Mouse (Mus musculus) forebrain, embryonic 10.5 days (tissue): ENCODE measurements around the gene Gm42674. TPM values are rescaled to one million over a fixed set of nuclear protein-coding genes. Genes with fewer than 3 reads are reported as not detected.

Source experiments
- DNase-seq: peaks from one replicate; pipeline ENCODE4 v3.0.0-alpha.2; 2017; ENCODE audit warnings: low spot score; ENCODE audit errors: extremely low spot score
- H3K27ac ChIP-seq: fragments of 300-500 bp; sonication (generic); 2 replicates; pipeline ENCODE4 v1.5.1; 2016; ENCODE audit warnings: mild to moderate bottlenecking
- H3K27me3 ChIP-seq: fragments of 300-500 bp; sonication (generic); 2 replicates; pipeline ENCODE4 v1.6.1; 2016; ENCODE audit warnings: mild to moderate bottlenecking; ENCODE audit not compliant: poor library complexity, severe bottlenecking
- H3K36me3 ChIP-seq: fragments of 300-500 bp; sonication (generic); replicated peaks from 2 replicates; pipeline ENCODE4 v1.6.1; 2016; ENCODE audit warnings: mild to moderate bottlenecking, moderate library complexity
- H3K4me1 ChIP-seq: fragments of 300-500 bp; sonication (generic); 2 replicates; pipeline ENCODE4 v1.6.1; 2016
- H3K4me3 ChIP-seq: fragments of 300-500 bp; sonication (generic); 2 replicates; pipeline ENCODE4 v1.5.1; 2016; ENCODE audit warnings: mild to moderate bottlenecking, moderate library complexity
- H3K9me3 ChIP-seq: fragments of 300-500 bp; sonication (generic); 2 replicates; pipeline ENCODE4 v1.6.1; 2016; ENCODE audit warnings: mild to moderate bottlenecking, moderate library complexity
- WGBS: fragments of 180-500 bp; shearing (Covaris S2); methylation state at CpG from one replicate; pipeline ENCODE4 v1.1.7; 2016; 5-methylcytosine and 5-hydroxymethylcytosine counted together
- polyA plus RNA-seq: library from polyadenylated mRNA; unstranded; fragments of >200 nt; fragmentation: Nextera tagmentation; extraction: Ambion mirVana; gene quantifications from 2 replicates; pipeline ENCODE4 v1.2.1, GENCODE M21; 2016

Gene Gm42674
- polyA plus RNA-seq, 1 experiment from 2014 or later: not detected

DNA sequence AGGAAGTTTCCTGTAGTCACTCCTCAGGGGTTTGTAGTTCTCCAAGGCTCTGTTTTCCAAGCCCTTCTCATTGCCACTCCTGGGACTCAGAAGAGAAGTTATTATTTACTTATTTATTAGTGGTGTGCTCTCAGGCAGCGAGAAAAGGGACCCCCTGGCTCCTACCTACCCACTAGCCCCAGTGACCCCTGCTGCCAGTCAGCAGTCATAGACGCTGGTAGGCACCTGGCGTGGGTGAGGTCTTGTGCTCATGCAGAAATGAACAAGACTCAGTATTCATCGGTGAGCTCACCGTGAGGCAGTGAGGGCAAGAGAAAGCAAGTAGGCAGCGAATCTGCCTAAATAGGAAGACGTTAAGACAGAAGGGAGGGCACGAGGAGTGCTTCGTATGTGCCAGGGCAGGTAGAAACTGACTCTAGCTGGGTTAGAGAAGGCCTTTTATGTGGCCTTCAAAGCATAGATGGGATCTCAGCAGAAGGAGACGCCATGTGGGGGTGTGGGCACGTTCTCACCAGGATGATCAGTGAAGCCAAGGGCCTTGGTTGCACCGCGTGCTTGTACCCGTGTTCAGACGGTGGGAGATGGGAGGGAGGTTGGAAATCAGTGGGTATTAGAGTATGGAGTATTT, 15.6 kb upstream of the Gm42674 start:
- no peak overlapping the region for H3K4me3 ChIP-seq
- DNase-seq: no peak
- H3K27ac ChIP-seq: no peak overlapping the region
- H3K27me3 ChIP-seq: no peaks in the 10 kb centered on the region
- H3K36me3 ChIP-seq: no peaks in the 10 kb centered on the region
- H3K4me1 ChIP-seq: peaks cover 13% of the 10 kb centered on the region
- 86% methylated on average over 15 of the region's 15 CpGs for WGBS
- H3K9me3 ChIP-seq: no peaks in the 10 kb centered on the region

GRCm38 (mm10) chr3:90586906-90587305, 14.8 kb upstream of the Gm42674 start:
- no peak for DNase-seq
- Histone ChIP-seq H3K4me3 (no peak overlapping the region), H3K4me1 (peaks cover 13% of the 10 kb centered on the region), H3K36me3 (no peaks in the 10 kb centered on the region), H3K9me3 (no peaks in the 10 kb centered on the region), H3K27me3 (no peaks in the 10 kb centered on the region), H3K27ac (0 out of 2 replicates have a peak overlapping the region, but pooled peaks have one; percentile 15)
- WGBS: 71% methylated on average over 10 of the region's 10 CpGs

DNA sequence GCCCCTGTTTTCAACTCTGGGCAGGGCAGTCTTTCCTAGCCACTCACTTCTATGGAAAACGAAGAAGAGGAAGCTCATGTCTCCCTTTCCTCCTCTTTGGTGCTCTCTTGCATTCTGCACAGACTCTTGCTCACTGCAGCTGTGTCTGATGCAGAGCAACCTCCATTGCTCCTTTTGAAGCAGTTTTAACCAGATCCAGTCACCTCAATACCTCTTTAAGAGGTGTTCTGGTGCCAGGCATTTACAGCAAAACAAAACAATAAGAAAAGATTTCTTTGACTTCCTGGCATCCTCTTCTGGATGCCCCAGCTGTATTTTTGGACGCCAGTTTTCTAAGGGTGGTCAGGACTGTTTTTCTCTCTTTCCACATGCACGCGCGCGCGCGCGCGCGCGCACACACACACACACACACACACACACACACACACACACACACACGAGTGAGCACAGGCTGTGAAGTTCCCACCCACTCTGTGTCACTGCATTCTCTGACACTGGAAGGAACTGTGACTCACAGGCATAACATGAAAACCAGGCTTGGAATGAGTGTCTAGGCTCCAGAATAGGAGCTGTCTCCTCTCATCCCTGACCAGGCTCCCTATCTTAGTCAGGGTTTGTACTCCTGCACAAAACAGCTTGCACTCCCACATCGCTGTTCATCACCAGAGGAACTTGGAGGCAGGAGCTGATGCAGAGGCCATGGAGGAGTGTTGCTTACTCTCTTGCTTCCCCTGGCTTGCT, 14.2 kb upstream of the Gm42674 start:
- H3K36me3 ChIP-seq: no peaks in the 10 kb centered on the region
- peaks cover 13% of the 10 kb centered on the region for H3K4me1 ChIP-seq
- no peak for DNase-seq
- H3K27ac ChIP-seq: no peak overlapping the region
- H3K9me3 ChIP-seq: no peaks in the 10 kb centered on the region
- 92% methylated on average over 14 of the region's 14 CpGs for WGBS
- H3K27me3 ChIP-seq: no peaks in the 10 kb centered on the region
- H3K4me3 ChIP-seq: no peak overlapping the region

DNA sequence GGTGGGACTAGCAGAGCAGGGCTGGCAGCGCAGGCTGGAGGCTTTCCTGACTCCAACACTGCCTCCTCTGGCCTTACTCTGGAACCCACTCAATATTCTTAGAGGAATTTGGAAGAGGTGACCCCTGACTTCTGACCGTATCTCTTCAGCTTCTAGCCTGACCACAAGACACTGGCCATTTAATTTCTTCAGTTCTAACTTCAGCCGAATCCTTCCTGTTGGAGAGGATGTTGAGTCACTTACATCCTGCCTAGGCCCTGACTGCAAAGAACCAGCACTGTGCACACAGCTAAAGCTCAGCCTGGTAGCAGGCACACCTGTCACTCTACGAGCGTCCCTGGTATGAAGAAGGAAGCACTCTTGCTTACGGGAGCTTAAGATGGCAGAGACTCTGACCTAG, 12.3 kb upstream of the Gm42674 start:
- no peak for DNase-seq
- no peaks in the 10 kb centered on the region for H3K36me3 ChIP-seq
- H3K4me1 ChIP-seq: peaks cover 8% of the 10 kb centered on the region
- no peak overlapping the region for H3K4me3 ChIP-seq
- H3K27me3 ChIP-seq: no peaks in the 10 kb centered on the region
- 87% methylated on average over 6 of the region's 6 CpGs for WGBS
- no peak overlapping the region for H3K27ac ChIP-seq
- H3K9me3 ChIP-seq: no peaks in the 10 kb centered on the region

GRCm38 (mm10) chr3:90589947-90590346, 11.8 kb upstream of the Gm42674 start, which contains the start of gene S100a2:
S100a2 (plus strand) TSS chr3:90590247.
- no peak within 1 kb of the TSS for H3K27ac ChIP-seq
- H3K4me1 ChIP-seq: peaks cover 8% of the 10 kb centered on the region
- WGBS: 84% methylated on average over 8 of the region's 8 CpGs
- DNase-seq: no peak
- no peaks in the 10 kb centered on the region for H3K36me3 ChIP-seq
- H3K4me3 ChIP-seq: no peak within 1 kb of the TSS
- no peaks in the 10 kb centered on the region for H3K27me3 ChIP-seq
- no peaks in the 10 kb centered on the region for H3K9me3 ChIP-seq

- WGBS: 74% methylated on average over 1 of the region's 1 CpGs
- no peaks in the 10 kb centered on the region for H3K27me3 ChIP-seq
- no peaks in the 10 kb centered on the region for H3K36me3 ChIP-seq
- H3K9me3 ChIP-seq: no peaks in the 10 kb centered on the region
- H3K4me3 ChIP-seq: no peak overlapping the region
- DNase-seq: no peak
- H3K27ac ChIP-seq: no peak overlapping the region
- peaks cover 16% of the 10 kb centered on the region for H3K4me1 ChIP-seq
These were observed 7.2 kb upstream of the Gm42674 start for GRCm38 (mm10) chr3:90594466-90594865.

- no peaks in the 10 kb centered on the region for H3K27me3 ChIP-seq
- no peak overlapping the region for H3K27ac ChIP-seq
- no peak overlapping the region for H3K4me3 ChIP-seq
- 80% methylated on average over 5 of the region's 5 CpGs for WGBS
- H3K4me1 ChIP-seq: peaks cover 10% of the 10 kb centered on the region
- no peaks in the 10 kb centered on the region for H3K36me3 ChIP-seq
- no peaks in the 10 kb centered on the region for H3K9me3 ChIP-seq
- DNase-seq: no peak
These were observed 6.1 kb upstream of the Gm42674 start for GRCm38 (mm10) chr3:90595556-90595955.

GRCm38 (mm10) chr3:90596810-90597209, 4.9 kb upstream of the Gm42674 start:
- DNase-seq: no peak
- 0 out of 2 replicates have a peak, but pooled peaks cover 8% of the 10 kb centered on the region for H3K4me1 ChIP-seq
- H3K36me3 ChIP-seq: no peaks in the 10 kb centered on the region
- 89% methylated on average over 6 of the region's 6 CpGs for WGBS
- H3K27ac ChIP-seq: no peak overlapping the region
- no peaks in the 10 kb centered on the region for H3K9me3 ChIP-seq
- no peak overlapping the region for H3K4me3 ChIP-seq
- H3K27me3 ChIP-seq: no peaks in the 10 kb centered on the region

DNA sequence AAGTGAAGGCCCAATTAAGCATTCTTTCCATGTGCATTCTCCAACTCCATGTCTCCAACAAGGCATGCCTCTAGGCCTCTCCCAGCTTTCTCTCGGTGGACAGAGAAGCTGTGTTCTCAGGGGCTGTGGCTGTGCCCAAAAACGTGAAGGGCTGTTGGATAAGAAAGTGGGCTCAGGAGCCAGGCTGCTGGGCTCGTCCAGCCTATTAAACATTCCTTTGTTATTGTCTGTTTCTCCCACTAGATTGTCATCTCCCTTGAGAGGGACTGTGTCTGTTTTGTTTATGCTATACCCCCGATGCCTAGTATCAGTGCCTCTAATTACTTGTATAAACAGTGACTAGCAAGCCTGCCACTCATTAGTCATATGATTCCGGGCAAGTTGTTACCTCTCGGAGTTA, 4.0 kb upstream of the Gm42674 start:
- Histone ChIP-seq H3K36me3 (no peaks in the 10 kb centered on the region), H3K27me3 (no peaks in the 10 kb centered on the region)
- WGBS: 59% methylated on average over 6 of the region's 6 CpGs

DNA sequence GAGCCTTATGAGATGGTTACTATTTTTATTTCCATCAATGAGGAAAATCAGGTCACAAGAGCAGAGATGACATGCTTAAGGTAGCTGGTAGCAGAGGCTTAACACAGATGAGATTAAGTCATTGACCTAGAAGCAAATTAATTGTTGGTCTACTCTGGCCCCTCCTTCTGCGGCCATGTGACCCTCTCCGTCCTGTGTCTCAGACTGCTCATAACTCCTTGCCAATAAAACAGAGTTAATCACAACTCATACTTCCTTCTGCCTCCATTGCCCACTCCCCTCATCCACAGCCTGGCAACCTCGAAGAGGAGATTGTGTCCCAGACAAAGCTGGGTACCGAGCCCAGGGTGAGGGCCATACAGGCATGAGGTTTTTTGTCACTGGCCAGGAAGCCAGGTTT, 3.5 kb upstream of the Gm42674 start:
- Histone ChIP-seq H3K4me3 (no peak overlapping the region), H3K27ac (no peak overlapping the region)
- 83% methylated on average over 4 of the region's 4 CpGs for WGBS

More for the DNA sequence above, 4.0 kb upstream of the Gm42674 start:
- Histone ChIP-seq H3K4me1 (0 out of 2 replicates have a peak, but pooled peaks cover 8% of the 10 kb centered on the region), H3K27ac (no peak overlapping the region), H3K4me3 (no peak overlapping the region), H3K9me3 (no peaks in the 10 kb centered on the region)
- no peak for DNase-seq

GRCm38 (mm10) chr3:90599401-90599800, 2.3 kb upstream of the Gm42674 start:
- Histone ChIP-seq H3K36me3 (no peaks in the 10 kb centered on the region), H3K27ac (no peak overlapping the region), H3K27me3 (no peaks in the 10 kb centered on the region), H3K4me3 (no peak overlapping the region), H3K4me1 (peaks cover 16% of the 10 kb centered on the region), H3K9me3 (no peaks in the 10 kb centered on the region)
- DNase-seq: no peak
- 76% methylated on average over 3 of the region's 3 CpGs for WGBS

More for the DNA sequence above, 3.5 kb upstream of the Gm42674 start:
- Histone ChIP-seq H3K27me3 (no peaks in the 10 kb centered on the region), H3K9me3 (no peaks in the 10 kb centered on the region), H3K36me3 (no peaks in the 10 kb centered on the region), H3K4me1 (0 out of 2 replicates have a peak, but pooled peaks cover 8% of the 10 kb centered on the region)
- no peak for DNase-seq

DNA sequence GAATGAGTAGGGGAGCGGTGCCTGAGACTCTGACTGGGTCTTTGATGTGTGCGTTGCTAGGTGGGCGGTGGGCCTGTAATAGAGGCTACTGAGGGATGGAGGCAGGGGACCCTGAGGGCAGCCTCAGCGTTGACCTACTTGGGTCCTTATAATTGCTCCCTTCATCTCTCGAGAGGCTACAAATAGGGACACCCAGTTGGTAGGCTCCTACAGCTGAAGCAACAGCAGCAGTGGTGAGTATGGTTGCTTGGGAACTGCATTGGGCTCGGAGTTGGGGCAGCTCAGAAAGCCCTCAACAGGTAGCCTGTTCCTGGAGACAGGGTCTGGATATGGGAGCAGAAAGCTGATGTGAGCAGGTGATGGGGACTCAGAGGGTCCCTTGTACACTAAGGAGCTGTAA, 1.7 kb upstream of the Gm42674 start:
- Histone ChIP-seq H3K27me3 (no peaks in the 10 kb centered on the region), H3K4me3 (no peak overlapping the region), H3K27ac (no peak overlapping the region), H3K36me3 (no peaks in the 10 kb centered on the region), H3K4me1 (peaks cover 22% of the 10 kb centered on the region), H3K9me3 (no peaks in the 10 kb centered on the region)
- DNase-seq: no peak
- 88% methylated on average over 6 of the region's 6 CpGs for WGBS

- Histone ChIP-seq H3K27me3 (no peaks in the 10 kb centered on the region), H3K9me3 (no peaks in the 10 kb centered on the region), H3K4me1 (peaks cover 25% of the 10 kb centered on the region), H3K36me3 (no peaks in the 10 kb centered on the region), H3K27ac (no peak overlapping the region), H3K4me3 (no peak overlapping the region)
- 83% methylated on average over 8 of the region's 8 CpGs for WGBS
- DNase-seq: no peak
These were observed 1.1 kb upstream of the Gm42674 start for GRCm38 (mm10) chr3:90600458-90601195.
